8 mouse cellular contexts compared by ENCODE assay signal in genomic region chr3:96243921-96244572, GRCm38 (mm10). TPM values are rescaled to one million over a fixed set of nuclear protein-coding genes. Genes with fewer than 3 reads are reported as not detected.
DNase-seq lines count a peak whose midpoint lies in the region; ATAC-seq and TF ChIP-seq lines count a peak whose summit lies in the region.

No protein-coding gene starts in this region.

- WGBS in forebrain, embryonic 14.5 days, result 80% methylated on average over 7 of the region's 7 CpGs
- WGBS in kidney, embryonic 16.5 days, result 67% methylated on average over 7 of the region's 7 CpGs
- WGBS in neural tube, embryonic 13.5 days, result 83% methylated on average over 7 of the region's 7 CpGs

- DNase-seq in testis, postnatal 14 days (ENCODE audit: low spot score), result no peak
- DNase-seq in forebrain, embryonic 14.5 days (ENCODE audit: low spot score), result no peak
- no peak for DNase-seq in spleen, postnatal 4 days (ENCODE audit: low spot score in 2 of 2)
- DNase-seq in cerebellum, postnatal 36 days, result no peak
- no peak for DNase-seq in c-Kit-positive CD71-positive TER-119-positive erythroid progenitor cells, embryonic 14.5 days (ENCODE audit: low spot score)

- H3K36me3 ChIP-seq in testis, adult 2 months (ENCODE audit: control insufficient read depth, insufficient read depth, low read length), result no peaks in the 10 kb centered on the region
- H3K36me3 ChIP-seq in forebrain, embryonic 14.5 days (ENCODE audit: control insufficient read depth, insufficient read depth, low read length), result no peaks in the 10 kb centered on the region
- no peaks in the 10 kb centered on the region for H3K36me3 ChIP-seq in kidney, embryonic 16.5 days (ENCODE audit: insufficient read depth, low read length)
- H3K36me3 ChIP-seq in neural tube, embryonic 13.5 days, result no peaks in the 10 kb centered on the region

- no peak for TF ChIP-seq CTCF in testis, adult 2 months (IDR thresholded peaks at IDR 0.05; ENCODE audit: control insufficient read depth, insufficient read depth, insufficient replicate concordance, low read depth, low read length)

- H3K27ac ChIP-seq in testis, adult 2 months (ENCODE audit: control insufficient read depth, insufficient read depth, low read depth, low read length), result peak overlapping the region; percentile 5
- H3K27ac ChIP-seq in forebrain, embryonic 14.5 days (ENCODE audit: low read depth, low read length), result peak overlapping the region; percentile 27; the same call in 1 of the 2 replicates
- peak overlapping the region; percentile 99 for H3K27ac ChIP-seq in kidney, embryonic 16.5 days (ENCODE audit: low read length)
- H3K27ac ChIP-seq in neural tube, embryonic 13.5 days (replicated peaks), result peak overlapping the region; percentile 98

- H3K4me3 ChIP-seq in testis, adult 2 months (ENCODE audit: control insufficient read depth, low read depth, low read length), result peak overlapping the region; percentile 73
- no peak overlapping the region for H3K4me3 ChIP-seq in forebrain, embryonic 14.5 days (ENCODE audit: low read depth, low read length)
- H3K4me3 ChIP-seq in kidney, embryonic 16.5 days (ENCODE audit: low read length), result peak overlapping the region; percentile 60; the same call in 1 of the 2 replicates
- H3K4me3 ChIP-seq in neural tube, embryonic 13.5 days, result peak overlapping the region; percentile 49; the same call in 1 of the 2 replicates

- H3K9me3 ChIP-seq in forebrain, embryonic 14.5 days (replicated peaks; ENCODE audit: control insufficient read depth, low read length), result no peaks in the 10 kb centered on the region
- no peaks in the 10 kb centered on the region for H3K9me3 ChIP-seq in kidney, embryonic 16.5 days (ENCODE audit: low read length)
- no peaks in the 10 kb centered on the region for H3K9me3 ChIP-seq in neural tube, embryonic 13.5 days

- H3K27me3 ChIP-seq in testis, adult 2 months (ENCODE audit: control insufficient read depth, insufficient read depth, low read length), result no peaks in the 10 kb centered on the region
- no peaks in the 10 kb centered on the region for H3K27me3 ChIP-seq in forebrain, embryonic 14.5 days (replicated peaks; ENCODE audit: control insufficient read depth, insufficient read depth, low read length)
- no peaks in the 10 kb centered on the region for H3K27me3 ChIP-seq in kidney, embryonic 16.5 days (ENCODE audit: insufficient read depth, low read length)
- no peaks in the 10 kb centered on the region for H3K27me3 ChIP-seq in neural tube, embryonic 13.5 days

- peak overlapping the region; percentile 69 for H3K4me2 ChIP-seq in forebrain, embryonic 14.5 days (ENCODE audit: low read length)
- H3K4me2 ChIP-seq in kidney, embryonic 16.5 days (replicated peaks; ENCODE audit: low read depth, low read length), result peak overlapping the region; percentile 63
- peak overlapping the region; percentile 64 for H3K4me2 ChIP-seq in neural tube, embryonic 13.5 days

- H3K4me1 ChIP-seq in testis, adult 2 months (ENCODE audit: control insufficient read depth, insufficient read depth, low read length), result peaks cover 2% of the 10 kb centered on the region
- peaks cover 17% of the 10 kb centered on the region; the same call in 1 of the 2 replicates for H3K4me1 ChIP-seq in forebrain, embryonic 14.5 days (ENCODE audit: control insufficient read depth, insufficient read depth, low read length)
- peaks cover 31% of the 10 kb centered on the region for H3K4me1 ChIP-seq in kidney, embryonic 16.5 days (ENCODE audit: insufficient read depth, low read length)
- H3K4me1 ChIP-seq in neural tube, embryonic 13.5 days (replicated peaks), result peaks cover 39% of the 10 kb centered on the region

- TF ChIP-seq POLR2A in testis, adult 2 months (IDR thresholded peaks at IDR 0.05; ENCODE audit: control insufficient read depth, low read depth, low read length), result no peak

- no peak for ATAC-seq in forebrain, embryonic 14.5 days
- ATAC-seq in kidney, embryonic 16.5 days (ENCODE audit: low FRiP score, low TSS enrichment), result no peak
- ATAC-seq in neural tube, embryonic 13.5 days (ENCODE audit: low read depth), result no peak

- peak overlapping the region; percentile 79; the same call in 1 of the 2 replicates for H3K9ac ChIP-seq in forebrain, embryonic 14.5 days (ENCODE audit: low read length)
- H3K9ac ChIP-seq in kidney, embryonic 16.5 days (replicated peaks; ENCODE audit: low read length), result peak overlapping the region; percentile 87
- peak overlapping the region; percentile 83 for H3K9ac ChIP-seq in neural tube, embryonic 13.5 days

RNA-seq across cellular contexts. Expression of gene Hist2h2aa1, which starts 1.2 kb away (rescaled TPM):
- polyA plus RNA-seq in testis, adult 2 months (2012; rRNA removed), result 1,076 and 1,288 TPM in 2 replicates
- polyA plus RNA-seq in forebrain, embryonic 14.5 days (2014; fragmentation: Nextera tagmentation; extraction: Ambion mirVana), result 23.1 and 35.7 TPM in 2 replicates
- polyA plus RNA-seq in kidney, embryonic 16.5 days (2015; fragmentation: Nextera tagmentation; extraction: Ambion mirVana), result 12.9 and 14.2 TPM in 2 replicates
- 12.3 and 21.1 TPM in 2 replicates for polyA plus RNA-seq in neural tube, embryonic 13.5 days (2015; fragmentation: Nextera tagmentation; extraction: Ambion mirVana)

RNA-seq across cellular contexts. Expression of gene Hist2h3c1, which starts 2.4 kb away (rescaled TPM):
- polyA plus RNA-seq in testis, adult 2 months (2012; rRNA removed), result not detected in 2 replicates
- polyA plus RNA-seq in forebrain, embryonic 14.5 days (2014; fragmentation: Nextera tagmentation; extraction: Ambion mirVana), result 0.85 TPM in 1 of 2 replicates, not detected in the other
- 0.24 and 1.1 TPM in 2 replicates for polyA plus RNA-seq in kidney, embryonic 16.5 days (2015; fragmentation: Nextera tagmentation; extraction: Ambion mirVana)
- 0.38 and 0.96 TPM in 2 replicates for polyA plus RNA-seq in neural tube, embryonic 13.5 days (2015; fragmentation: Nextera tagmentation; extraction: Ambion mirVana)

RNA-seq across cellular contexts. Expression of gene Hist2h2aa2, which starts 4.0 kb away (rescaled TPM):
- 37.8 and 209 TPM in 2 replicates for polyA plus RNA-seq in testis, adult 2 months (2012; rRNA removed)
- polyA plus RNA-seq in forebrain, embryonic 14.5 days (2014; fragmentation: Nextera tagmentation; extraction: Ambion mirVana), result 58.1 and 74.2 TPM in 2 replicates
- 46.3 and 49.3 TPM in 2 replicates for polyA plus RNA-seq in kidney, embryonic 16.5 days (2015; fragmentation: Nextera tagmentation; extraction: Ambion mirVana)
- 69.0 and 69.4 TPM in 2 replicates for polyA plus RNA-seq in neural tube, embryonic 13.5 days (2015; fragmentation: Nextera tagmentation; extraction: Ambion mirVana)

RNA-seq across cellular contexts. Expression of gene Hist2h3c2, which starts 5.1 kb away (rescaled TPM):
- polyA plus RNA-seq in testis, adult 2 months (2012; rRNA removed), result 18.0 and 18.3 TPM in 2 replicates
- polyA plus RNA-seq in forebrain, embryonic 14.5 days (2014; fragmentation: Nextera tagmentation; extraction: Ambion mirVana), result 5.2 and 9.1 TPM in 2 replicates
- 3.1 and 3.7 TPM in 2 replicates for polyA plus RNA-seq in kidney, embryonic 16.5 days (2015; fragmentation: Nextera tagmentation; extraction: Ambion mirVana)
- polyA plus RNA-seq in neural tube, embryonic 13.5 days (2015; fragmentation: Nextera tagmentation; extraction: Ambion mirVana), result 2.2 and 2.6 TPM in 2 replicates

RNA-seq across cellular contexts. Expression of gene Hist2h4, which starts 19.1 kb away (rescaled TPM):
- 0.42 and 0.43 TPM in 2 replicates for polyA plus RNA-seq in testis, adult 2 months (2012; rRNA removed)
- 3.8 and 8.1 TPM in 2 replicates for polyA plus RNA-seq in forebrain, embryonic 14.5 days (2014; fragmentation: Nextera tagmentation; extraction: Ambion mirVana)
- 8.0 and 10.8 TPM in 2 replicates for polyA plus RNA-seq in kidney, embryonic 16.5 days (2015; fragmentation: Nextera tagmentation; extraction: Ambion mirVana)
- 3.3 and 3.5 TPM in 2 replicates for polyA plus RNA-seq in neural tube, embryonic 13.5 days (2015; fragmentation: Nextera tagmentation; extraction: Ambion mirVana)

Comparison
In these comparisons a context has a peak if more than half of its experiments do, and no peak if none do; other contexts are left out.
1. H3K27ac ChIP-seq: peak in every context shown above with its lines; median percentile 99 in kidney, embryonic 16.5 days; 98 in neural tube, embryonic 13.5 days; 27 in forebrain, embryonic 14.5 days; 5 in testis, adult 2 months.
2. RNA of gene Hist2h2aa1, which starts 1.2 kb away (polyA plus RNA-seq): 1,076 to 1,288 TPM in testis, adult 2 months; 23.1 to 35.7 TPM in forebrain, embryonic 14.5 days, 12.9 to 14.2 TPM in kidney, embryonic 16.5 days and 12.3 to 21.1 TPM in neural tube, embryonic 13.5 days; every median in the first group is over 10 times any median in the second.
3. Peak in every context shown above with its lines, with median percentiles within 50 percentile points of each other: H3K4me2 ChIP-seq and H3K9ac ChIP-seq.